In genomic region chr7:116198902-116199301, GRCm38 (mm10) we compare ENCODE assay signal across 12 mouse cellular contexts.
DNase-seq lines count a peak whose midpoint lies in the region; ATAC-seq and TF ChIP-seq lines count a peak whose summit lies in the region.
"Had no signal": no experiment of that assay in that cellular context is flagged by ENCODE, and none has a peak within 500 bp of the region (broad histone marks: within the 10 kb centered on the region; RNA-seq: fewer than 3 reads in every experiment).

No protein-coding gene starts in this region.

- TF ChIP-seq RAD21 in MEL (IDR thresholded peaks at IDR 0.05; ENCODE audit: low read depth, low read length), result peak; percentile 20

- H3K9ac ChIP-seq in heart, embryonic 14.5 days (ENCODE audit: low read length), result no peak overlapping the region
- no peak overlapping the region for H3K9ac ChIP-seq in MEL (ENCODE audit: control insufficient read depth, low read depth, low read length, poor library complexity, severe bottlenecking)
- no peak overlapping the region for H3K9ac ChIP-seq in intestine, postnatal 0 days (ENCODE audit: low read depth, low read length)
- H3K9ac ChIP-seq: hindbrain, embryonic 12.5 days had no signal

- H3K4me1 ChIP-seq in heart, embryonic 14.5 days (ENCODE audit: control insufficient read depth in 2 of 2, insufficient read depth in 2 of 2, low read length in 2 of 2), result peaks cover 55 to 87% of the 10 kb centered on the region in 2 experiments
- no peaks in the 10 kb centered on the region for H3K4me1 ChIP-seq in lung, adult 2 months (ENCODE audit: control insufficient read depth, insufficient read depth, low read length)
- H3K4me1 ChIP-seq in MEL (ENCODE audit: control insufficient read depth in 1 of 2, insufficient read depth in 2 of 2, low read length in 2 of 2), result peaks cover 0 to 22% of the 10 kb centered on the region in 2 experiments; a peak in 2 of 4 replicates
- peaks cover 9% of the 10 kb centered on the region; the same call in 1 of the 2 replicates for H3K4me1 ChIP-seq in intestine, postnatal 0 days (replicated peaks; ENCODE audit: control insufficient read depth, insufficient read depth, low read length)

- no peak overlapping the region for H3K4me3 ChIP-seq in heart, embryonic 14.5 days (ENCODE audit: control insufficient read depth in 1 of 2, insufficient read depth in 1 of 2, low read depth in 1 of 2, low read length in 2 of 2)
- no peak overlapping the region for H3K4me3 ChIP-seq in lung, adult 2 months (replicated peaks; ENCODE audit: extremely low read depth, low read depth, low read length)
- H3K4me3 ChIP-seq in MEL (ENCODE audit: control insufficient read depth in 1 of 2, insufficient read depth in 1 of 2, low read depth in 2 of 2, low read length in 2 of 2), result no peak overlapping the region
- no peak overlapping the region for H3K4me3 ChIP-seq in intestine, postnatal 0 days (ENCODE audit: low read depth, low read length)
- H3K4me3 ChIP-seq: hindbrain, embryonic 12.5 days had no signal

- H3K27ac ChIP-seq in heart, embryonic 14.5 days (replicated peaks in 1 of 2; ENCODE audit: control insufficient read depth in 1 of 2, insufficient read depth in 1 of 2, low read depth in 2 of 2, low read length in 2 of 2), result peak overlapping the region; percentile 70 to 90
- no peak overlapping the region for H3K27ac ChIP-seq in MEL (ENCODE audit: control insufficient read depth, low read depth, low read length)
- H3K27ac ChIP-seq in intestine, postnatal 0 days (ENCODE audit: low read depth, low read length), result peak overlapping the region; percentile 79
- H3K27ac ChIP-seq: hindbrain, embryonic 12.5 days; macrophage had no signal

- H3K4me2 ChIP-seq in heart, embryonic 14.5 days (ENCODE audit: low read length), result peak overlapping the region; percentile 64
- H3K4me2 ChIP-seq in intestine, postnatal 0 days (replicated peaks; ENCODE audit: low read depth), result peak overlapping the region; percentile 55
- H3K4me2 ChIP-seq: hindbrain, embryonic 12.5 days had no signal

- WGBS in heart, embryonic 14.5 days, result 12% methylated on average over 2 of the region's 2 CpGs
- 33% methylated on average over 2 of the region's 2 CpGs for WGBS in lung, adult 2 months
- 25% methylated on average over 2 of the region's 2 CpGs for WGBS in intestine, postnatal 0 days

- peak; percentile 23; the same call in 1 of the 2 replicates for TF ChIP-seq CTCF in lung, adult 2 months (IDR thresholded peaks at IDR 0.05; ENCODE audit: insufficient read depth, low read length)
- TF ChIP-seq CTCF in MEL (IDR thresholded peaks at IDR 0.05 in 2 of 3, conservative IDR thresholded peaks at IDR 0.05 in 1 of 3; ENCODE audit: control insufficient read depth in 1 of 3, insufficient read depth in 1 of 3, low read depth in 2 of 3, low read length in 3 of 3, poor library complexity in 1 of 3, severe bottlenecking in 1 of 3), result peak; percentile 6 to 36 (median 34); a peak in 4 of 6 replicates
- TF ChIP-seq CTCF in intestine, postnatal 0 days (IDR thresholded peaks at IDR 0.05; ENCODE audit: low read depth), result peak; percentile 63

- H3K79me2 ChIP-seq in MEL (ENCODE audit: control insufficient read depth, insufficient read depth, low read length, poor library complexity), result no peaks in the 10 kb centered on the region

- no peak for TF ChIP-seq EP300 in MEL (IDR thresholded peaks at IDR 0.05; ENCODE audit: low read depth in 1 of 2, low read length in 2 of 2)

- DNase-seq in heart, adult 18-20 months, result no peak
- no peak for DNase-seq in lung, adult 2 months
- DNase-seq in lung, adult 18-20 months, result no peak
- peak; percentile 13 for DNase-seq in MEL (ENCODE audit: low read depth, low spot score)
- no peak for DNase-seq in right cerebral cortex, adult 18-20 months
- DNase-seq: cerebellum, postnatal 14 days had no signal

- no peaks in the 10 kb centered on the region for H3K27me3 ChIP-seq in heart, embryonic 14.5 days (ENCODE audit: control insufficient read depth, insufficient read depth, low read length)
- H3K27me3 ChIP-seq in MEL (ENCODE audit: control insufficient read depth in 1 of 2, insufficient read depth in 2 of 2, low read length in 2 of 2), result no peaks in the 10 kb centered on the region
- no peaks in the 10 kb centered on the region for H3K27me3 ChIP-seq in intestine, postnatal 0 days (replicated peaks; ENCODE audit: control insufficient read depth, insufficient read depth, low read length)
- H3K27me3 ChIP-seq: hindbrain, embryonic 12.5 days had no signal

- no peaks in the 10 kb centered on the region for H3K36me3 ChIP-seq in heart, embryonic 14.5 days (ENCODE audit: control insufficient read depth, insufficient read depth, low read length)
- peaks cover 0 to 11% of the 10 kb centered on the region in 2 experiments; a peak in 2 of 4 replicates for H3K36me3 ChIP-seq in MEL (ENCODE audit: control insufficient read depth in 1 of 2, insufficient read depth in 2 of 2, low read length in 2 of 2)
- no peaks in the 10 kb centered on the region for H3K36me3 ChIP-seq in intestine, postnatal 0 days (ENCODE audit: control insufficient read depth, insufficient read depth)
- H3K36me3 ChIP-seq: hindbrain, embryonic 12.5 days had no signal

- H3K9me3 ChIP-seq in heart, embryonic 14.5 days (ENCODE audit: control insufficient read depth, low read length), result no peaks in the 10 kb centered on the region
- H3K9me3 ChIP-seq in MEL (replicated peaks; ENCODE audit: insufficient read depth, low read length), result no peaks in the 10 kb centered on the region
- no peaks in the 10 kb centered on the region for H3K9me3 ChIP-seq in intestine, postnatal 0 days (ENCODE audit: control insufficient read depth)
- H3K9me3 ChIP-seq: hindbrain, embryonic 12.5 days had no signal

- TF ChIP-seq POLR2A in lung, adult 2 months (IDR thresholded peaks at IDR 0.05; ENCODE audit: borderline replicate concordance, extremely low read depth, low read depth, low read length), result no peak
- TF ChIP-seq POLR2A in MEL (IDR thresholded peaks at IDR 0.05; ENCODE audit: control insufficient read depth in 1 of 2, insufficient read depth in 1 of 2, low read depth in 1 of 2, low read length in 2 of 2, poor library complexity in 1 of 2), result no peak

- ATAC-seq in heart, embryonic 14.5 days (ENCODE audit: insufficient number of reproducible peaks, insufficient read depth, low FRiP score, low read depth), result no peak
- ATAC-seq in intestine, postnatal 0 days, result peak; percentile 17; the same call in 1 of the 2 replicates
- ATAC-seq: activated CD4-positive, CD25-positive, alpha-beta regulatory T cell, adult 4 months; forebrain, embryonic 16.5 days had no signal

TF ChIP-seq in MEL, 35 proteins besides CTCF, POLR2A, EP300 and RAD21:
- TF ChIP-seq ZNF384 (IDR thresholded peaks at IDR 0.05; ENCODE audit: low read depth, low read length), result no peak
- TF ChIP-seq ZKSCAN1 (IDR thresholded peaks at IDR 0.05; ENCODE audit: low read depth, low read length), result peak; percentile 96
- TF ChIP-seq NRF1 (IDR thresholded peaks at IDR 0.05; ENCODE audit: insufficient read depth, low read depth, low read length, poor library complexity, severe bottlenecking), result no peak
- no peak for TF ChIP-seq JUND (IDR thresholded peaks at IDR 0.05; ENCODE audit: low read depth, low read length)
- TF ChIP-seq TCF12 (IDR thresholded peaks at IDR 0.05; ENCODE audit: low read depth, low read length), result no peak
- TF ChIP-seq GABPA (IDR thresholded peaks at IDR 0.05; ENCODE audit: low read depth, low read length), result no peak
- TF ChIP-seq HCFC1 (IDR thresholded peaks at IDR 0.05; ENCODE audit: low read depth, low read length), result no peak
- TF ChIP-seq MYB (IDR thresholded peaks at IDR 0.05; ENCODE audit: low read depth, low read length), result no peak
